Mouse (Mus musculus) gastrocnemius, postnatal 14 days (tissue): ENCODE results near the gene Tead1. TPM values are rescaled to one million over a fixed set of nuclear protein-coding genes. Genes with fewer than 3 reads are reported as not detected.

ENCODE experiments used
- DNase-seq: peaks from one replicate; pipeline ENCODE4 v3.0.0; 2021; ENCODE audit warnings: mixed read lengths
- intact Hi-C: fragments of 180-260 bp; cut with DNase I; formaldehyde crosslinking; loops from one replicate; pipeline ENCODE4 v1.15.1; 2025; ENCODE audit warnings: low total_unique reads
- total RNA-seq, 2 experiments: library from RNA; stranded (reverse); gene quantifications; 2 replicates each; pipeline ENCODE4 v1.2.3; 2021

Tead1 gene
- total RNA-seq, 2 experiments from 2014 or later = 106 to 120 TPM

- no peak for DNase-seq
- intact Hi-C loops = no loop called here
Measured at GRCm38 (mm10) chr7:112762870-112763269, 83.8 kb downstream of the Tead1 start.

GRCm38 (mm10) chr7:112763513-112763912 lies 84.4 kb downstream of the Tead1 start:
- intact Hi-C loops = no loop called here
- peak; percentile 84 for DNase-seq

- DNase-seq = no peak
- intact Hi-C loops = no loop called here
Measured at GRCm38 (mm10) chr7:112764921-112765320, 85.8 kb downstream of the Tead1 start.

DNA sequence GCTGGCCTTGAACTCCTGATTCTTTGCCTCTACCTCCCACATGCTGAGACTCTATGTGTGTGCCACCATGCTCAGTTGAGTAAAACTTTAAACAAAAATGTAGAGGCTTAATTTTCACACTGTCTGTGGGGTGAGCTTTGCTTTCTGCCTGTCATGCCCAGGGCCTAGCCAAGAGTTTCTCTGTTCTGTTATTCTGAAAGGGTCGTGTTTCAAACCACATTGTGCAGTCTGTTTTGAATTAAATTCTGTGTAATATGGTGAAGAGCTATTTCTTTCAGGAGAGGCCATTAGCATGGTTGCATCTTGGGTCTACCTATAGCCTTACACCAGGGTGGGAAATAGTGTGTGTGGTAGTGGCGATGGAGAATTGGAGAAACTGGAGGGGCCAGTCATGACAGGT lies 90.7 kb downstream of the Tead1 start:
- no peak for DNase-seq
- intact Hi-C loops = no loop called here

GRCm38 (mm10) chr7:112771461-112771860 lies 92.3 kb downstream of the Tead1 start:
- DNase-seq = no peak
- intact Hi-C loops = no loop called here

- intact Hi-C loops = no loop called here
- no peak for DNase-seq
Measured at GRCm38 (mm10) chr7:112772777-112773176, 93.7 kb downstream of the Tead1 start.

GRCm38 (mm10) chr7:112773601-112774000 lies 94.5 kb downstream of the Tead1 start:
- intact Hi-C loops = no loop called here
- no peak for DNase-seq

DNA sequence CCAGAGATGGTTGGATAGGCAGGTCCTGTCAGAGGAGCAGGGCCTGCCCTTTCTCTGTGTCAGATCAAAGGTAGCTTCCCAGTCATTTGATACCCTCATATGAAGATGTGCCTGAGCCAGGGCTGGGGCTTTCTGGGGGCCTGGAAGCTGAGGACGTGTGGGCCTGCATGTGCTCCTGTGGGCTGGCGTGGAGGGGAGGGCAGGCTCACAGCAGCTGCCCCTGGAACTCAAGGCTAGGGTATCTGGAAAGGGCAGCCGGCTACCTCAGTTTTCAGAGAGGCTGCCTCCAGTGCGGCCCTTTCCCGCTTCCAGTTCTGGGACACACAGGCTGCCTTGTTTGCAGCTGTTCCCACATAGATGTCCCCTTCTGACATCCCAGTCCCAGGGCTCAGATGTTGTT lies 96.7 kb downstream of the Tead1 start:
- DNase-seq = peak; percentile 29
- intact Hi-C loops = no loop called here

GRCm38 (mm10) chr7:112776670-112777069 lies 97.6 kb downstream of the Tead1 start:
- DNase-seq = no peak
- intact Hi-C loops = no loop called here

GRCm38 (mm10) chr7:112779636-112780035 lies 100.5 kb downstream of the Tead1 start:
- DNase-seq = no peak
- intact Hi-C loops = no loop called here

GRCm38 (mm10) chr7:112780910-112781309 lies 101.8 kb downstream of the Tead1 start:
- intact Hi-C loops = no loop called here

GRCm38 (mm10) chr7:112781987-112782386 lies 102.9 kb downstream of the Tead1 start:
- DNase-seq = peak; percentile 29
- intact Hi-C loops = no loop called here

More at GRCm38 (mm10) chr7:112780910-112781309, 101.8 kb downstream of the Tead1 start:
- no peak for DNase-seq

DNA sequence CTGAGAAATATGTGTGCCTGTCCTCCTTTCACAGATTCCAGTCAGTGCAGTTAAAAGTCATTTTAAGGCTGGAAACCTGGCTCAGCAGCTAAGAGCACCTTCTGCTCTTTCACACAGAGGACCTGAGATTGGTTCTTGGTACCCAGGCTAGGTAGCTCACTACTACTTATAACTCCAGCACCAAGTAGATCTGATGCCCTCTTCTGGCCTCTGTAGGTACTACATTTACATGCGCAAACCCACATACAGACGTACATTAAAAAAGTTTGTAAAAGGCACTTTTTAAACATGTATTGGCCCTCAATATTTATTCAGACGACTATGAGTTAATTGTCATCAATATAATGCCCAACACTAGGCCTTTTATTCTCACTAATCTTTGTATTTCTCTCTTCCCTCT lies 105.2 kb downstream of the Tead1 start:
- intact Hi-C loops = no loop called here
- no peak for DNase-seq

DNA sequence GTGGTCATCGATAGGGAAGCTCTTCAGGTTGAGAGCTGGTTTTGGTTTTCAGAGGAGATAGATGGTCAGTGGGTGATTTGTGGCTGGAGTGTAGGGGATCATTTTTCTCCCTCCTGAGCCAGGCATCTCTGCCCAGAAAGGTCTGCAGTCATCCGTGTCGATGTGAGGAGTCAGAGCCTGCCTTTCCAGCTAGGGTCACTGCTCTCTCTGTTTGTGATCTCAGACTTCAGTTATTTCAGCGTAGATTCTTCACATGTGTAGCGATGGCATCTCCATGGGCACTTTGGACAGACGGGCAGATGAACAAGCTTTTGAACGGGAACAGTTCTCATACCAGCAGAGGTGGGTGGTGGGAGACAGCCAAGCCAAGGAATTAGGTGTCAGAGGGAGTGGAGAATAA lies 106.2 kb downstream of the Tead1 start:
- intact Hi-C loops = no loop called here
- DNase-seq = no peak

DNA sequence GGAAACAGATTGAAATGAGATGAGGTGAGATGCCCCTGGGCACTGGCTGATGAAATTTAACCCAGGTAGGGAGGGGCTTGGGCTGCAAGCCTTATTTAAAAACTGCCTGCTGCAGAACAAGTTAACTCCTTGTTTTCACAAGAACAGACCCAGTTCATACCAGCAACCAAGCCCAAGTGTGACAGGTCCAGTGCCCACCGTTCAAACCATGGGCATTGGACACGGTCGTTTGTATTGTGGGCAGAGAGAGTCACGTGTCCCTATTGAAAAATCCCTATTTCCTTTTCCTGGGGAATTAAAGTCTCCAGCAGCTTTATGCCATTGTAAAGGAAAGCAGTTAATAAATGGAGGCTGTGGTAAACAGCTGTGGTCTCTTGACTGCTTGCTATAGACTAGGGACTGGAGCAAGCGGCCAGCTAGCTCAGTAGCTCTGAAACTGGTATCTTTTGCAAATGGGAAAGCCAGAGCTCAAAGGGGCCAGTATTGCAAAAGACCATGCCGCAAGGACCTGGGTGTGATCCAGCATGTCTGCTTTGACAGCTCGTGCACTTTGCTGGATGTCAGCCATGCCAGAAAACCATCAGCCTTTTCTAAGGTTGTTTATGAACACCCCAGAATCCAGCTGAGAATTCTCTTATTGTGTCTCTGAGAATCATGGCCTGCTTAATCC lies 107.6 kb downstream of the Tead1 start:
- no peak for DNase-seq
- intact Hi-C loops = no loop called here

GRCm38 (mm10) chr7:112787281-112787680 lies 108.2 kb downstream of the Tead1 start:
- DNase-seq = no peak
- intact Hi-C loops = no loop called here

DNA sequence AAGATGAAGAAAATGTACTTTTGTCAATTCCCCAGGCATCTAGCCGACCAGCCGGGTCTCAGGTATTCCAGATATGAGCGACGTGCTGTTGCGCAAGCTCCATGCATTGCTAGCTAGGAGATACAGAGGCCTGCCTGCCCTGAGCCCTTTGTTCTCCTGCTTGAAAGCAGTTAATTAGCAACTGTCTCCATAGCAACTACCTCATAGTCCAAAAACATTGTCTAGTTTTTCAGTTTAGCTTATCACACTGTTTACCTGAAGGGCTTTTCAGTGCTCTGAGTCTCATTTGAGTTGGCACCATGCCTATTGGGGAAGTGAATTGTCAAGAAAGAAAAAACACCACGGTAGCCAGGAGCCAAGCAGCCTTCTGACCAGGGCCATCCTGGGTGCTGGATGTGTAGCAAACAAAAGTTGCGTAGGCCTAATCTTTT lies 109.2 kb downstream of the Tead1 start:
- no peak for DNase-seq
- intact Hi-C loops = no loop called here

- DNase-seq = no peak
Measured at GRCm38 (mm10) chr7:112789693-112790092, 110.6 kb downstream of the Tead1 start.

DNA sequence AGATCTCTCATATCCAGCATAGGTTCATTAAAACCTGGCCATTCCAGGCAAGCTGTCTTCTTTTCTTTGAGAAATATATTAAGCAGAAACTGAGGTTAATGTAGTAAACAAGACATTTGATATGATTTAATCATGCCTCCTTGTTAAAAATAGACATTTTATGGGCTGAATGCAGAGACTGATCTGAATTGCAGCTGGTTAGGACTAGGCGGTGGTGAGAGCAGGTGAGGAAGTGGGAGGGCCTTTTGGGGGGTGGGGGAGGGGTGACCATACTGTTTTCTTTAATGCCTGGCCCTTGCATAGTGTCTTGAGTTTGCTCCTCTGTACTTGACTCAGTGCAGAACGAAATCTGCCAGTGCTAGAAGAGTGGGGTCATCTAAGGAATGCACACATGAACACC lies 111.2 kb downstream of the Tead1 start:
- no peak for DNase-seq
- intact Hi-C loops = no loop called here

More at GRCm38 (mm10) chr7:112789693-112790092, 110.6 kb downstream of the Tead1 start:
- intact Hi-C loops = no loop called here

DNA sequence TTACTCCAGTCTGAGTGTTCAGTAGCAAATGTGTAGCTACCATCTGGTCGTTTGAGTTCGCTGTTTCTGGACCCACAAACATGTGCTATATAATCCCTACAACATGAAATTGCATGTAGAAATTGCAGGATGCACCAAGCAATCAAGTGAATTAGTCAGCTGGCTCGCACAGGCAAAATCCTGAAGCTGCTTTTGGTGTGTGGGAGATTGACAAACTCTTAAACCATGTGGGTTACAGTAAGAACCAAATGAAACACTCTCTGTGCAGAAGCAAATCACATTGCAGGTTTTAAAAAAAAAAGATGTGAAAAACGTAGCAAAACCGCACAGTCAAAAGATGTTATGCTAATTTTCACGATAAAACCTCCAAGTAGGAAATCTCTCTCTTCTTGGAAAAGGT lies 113.6 kb downstream of the Tead1 start:
- intact Hi-C loops = no loop called here
- DNase-seq = no peak

GRCm38 (mm10) chr7:112793903-112794302 lies 114.8 kb downstream of the Tead1 start:
- DNase-seq = no peak
- intact Hi-C loops = no loop called here

DNA sequence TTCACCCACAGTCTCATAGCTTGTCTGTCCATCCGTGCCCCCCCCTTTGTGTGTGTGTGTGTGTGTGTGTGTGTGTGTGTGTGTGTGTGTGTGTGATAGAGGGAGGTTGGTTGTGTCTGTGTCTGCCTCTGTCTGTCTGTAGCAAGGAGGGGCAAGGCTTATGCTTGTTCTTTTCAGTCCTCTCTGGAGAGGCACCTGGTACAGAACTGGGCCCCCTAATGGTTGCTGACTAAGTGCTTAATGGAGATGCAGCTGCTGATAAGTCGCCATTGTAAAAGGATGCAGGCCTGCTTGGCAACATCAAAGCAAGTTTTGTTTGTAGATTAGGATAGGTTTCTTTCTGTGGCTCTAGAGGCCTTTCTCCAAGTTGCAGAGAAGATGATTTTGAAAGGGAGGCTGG lies 115.4 kb downstream of the Tead1 start:
- intact Hi-C loops = no loop called here
- no peak for DNase-seq
